8 mouse cellular contexts compared by ENCODE assay signal in genomic region chr2:13372256-13372824, GRCm38 (mm10).
A peak's percentile ranks its signal among the peaks of the same experiment; 100 is the strongest.
DNase-seq lines count a peak whose midpoint lies in the region; ATAC-seq and TF ChIP-seq lines count a peak whose summit lies in the region.

No protein-coding gene starts in this region.

- ATAC-seq in kidney, embryonic 14.5 days (ENCODE audit: low FRiP score, low TSS enrichment): peak; percentile 97

- 13% methylated on average over 5 of the region's 5 CpGs for WGBS in heart, adult 2 months
- 1% methylated on average over 5 of the region's 5 CpGs for WGBS in kidney, embryonic 14.5 days

- no peak for TF ChIP-seq POLR2A in heart, adult 2 months (IDR thresholded peaks at IDR 0.05; ENCODE audit: insufficient read depth, low read depth, low read length)

- no peak for TF ChIP-seq CTCF in C2C12 (IDR thresholded peaks at IDR 0.05; ENCODE audit: control insufficient read depth, insufficient read depth, insufficient read length)
- TF ChIP-seq CTCF in heart, adult 2 months (IDR thresholded peaks at IDR 0.05): no peak

- no peak overlapping the region for H3ac ChIP-seq in C2C12 (ENCODE audit: control insufficient read depth, insufficient read length, low read depth)

- intact Hi-C loops in heart, adult 2 months (cut with DNase I): loop anchor here (5.0 kb wide), 2 partner anchors 40 to 200 kb away; partner anchors contain the start of gene Vim

- DNase-seq in embryo, embryonic 10 days (ENCODE audit: low spot score): peak; percentile 88
- DNase-seq in heart, adult 2 months: peak; percentile 53 to 75
- peak; percentile 40 for DNase-seq in lung, postnatal 14 days
- DNase-seq in testis, postnatal 10 days (ENCODE audit: low spot score): peak; percentile 74
- no peak for DNase-seq in spleen, adult 12 weeks (ENCODE audit: low spot score)
- no peak for DNase-seq in thymus, postnatal 0 days (ENCODE audit: low spot score)

- H3K27ac ChIP-seq in heart, adult 2 months: peak overlapping the region; percentile 87
- H3K27ac ChIP-seq in kidney, embryonic 14.5 days (ENCODE audit: low read depth, low read length): peak overlapping the region; percentile 94

- no peaks in the 10 kb centered on the region for H3K79me3 ChIP-seq in C2C12 (ENCODE audit: low read depth)

- 0 out of 2 replicates have a peak, but pooled peaks have one; percentile 49 for TF ChIP-seq EP300 in heart, adult 2 months (IDR thresholded peaks at IDR 0.05; ENCODE audit: insufficient read depth, low read depth, low read length)

- no peak overlapping the region; the same call in 1 of the 2 replicates for H3K4me2 ChIP-seq in kidney, embryonic 14.5 days (replicated peaks; ENCODE audit: low read depth, low read length)

- H3K9me3 ChIP-seq in kidney, embryonic 14.5 days (ENCODE audit: control insufficient read depth, low read length): no peaks in the 10 kb centered on the region

- no peaks in the 10 kb centered on the region for H3K79me2 ChIP-seq in C2C12 (ENCODE audit: control insufficient read depth, insufficient read depth)
- H3K79me2 ChIP-seq in heart, adult 2 months (replicated peaks; ENCODE audit: control insufficient read depth, insufficient read depth, low read length): no peaks in the 10 kb centered on the region

- no peak overlapping the region for H3K4me3 ChIP-seq in C2C12 (ENCODE audit: insufficient read depth, poor library complexity, severe bottlenecking)
- no peak overlapping the region for H3K4me3 ChIP-seq in heart, adult 2 months
- H3K4me3 ChIP-seq in kidney, embryonic 14.5 days (ENCODE audit: low read length): no peak overlapping the region

- no peaks in the 10 kb centered on the region for H3K36me3 ChIP-seq in C2C12 (ENCODE audit: control insufficient read depth, insufficient read depth)
- peaks cover 5% of the 10 kb centered on the region for H3K36me3 ChIP-seq in heart, adult 2 months (ENCODE audit: control insufficient read depth, insufficient read depth, low read length)
- no peaks in the 10 kb centered on the region for H3K36me3 ChIP-seq in kidney, embryonic 14.5 days (ENCODE audit: control insufficient read depth, insufficient read depth, low read length)

- H3K4me1 ChIP-seq in heart, adult 2 months (ENCODE audit: control insufficient read depth, insufficient read depth, low read length): peaks cover 14% of the 10 kb centered on the region
- peaks cover 14% of the 10 kb centered on the region for H3K4me1 ChIP-seq in kidney, embryonic 14.5 days (ENCODE audit: control insufficient read depth, insufficient read depth, low read length)

- H3K9ac ChIP-seq in heart, adult 2 months (ENCODE audit: low read depth, low read length): no peak overlapping the region
- no peak overlapping the region for H3K9ac ChIP-seq in kidney, embryonic 14.5 days (ENCODE audit: low read depth, low read length)

- no peaks in the 10 kb centered on the region for H3K27me3 ChIP-seq in C2C12 (ENCODE audit: control insufficient read depth, insufficient read depth, insufficient read length)
- no peaks in the 10 kb centered on the region for H3K27me3 ChIP-seq in heart, adult 2 months (ENCODE audit: control insufficient read depth, insufficient read depth, low read length)
- H3K27me3 ChIP-seq in kidney, embryonic 14.5 days (ENCODE audit: control insufficient read depth, insufficient read depth, low read length): no peaks in the 10 kb centered on the region

TF ChIP-seq in C2C12, 6 proteins besides CTCF, POLR2A, EP300 and RAD21:
- TF ChIP-seq FOSL1 (IDR thresholded peaks at IDR 0.05; ENCODE audit: insufficient read depth, low read length, poor library complexity, severe bottlenecking) (peak; percentile 21), MYOD1 (IDR thresholded peaks at IDR 0.05; ENCODE audit: control insufficient read depth, insufficient read length, low read depth) (peak; percentile 59), USF1 (IDR thresholded peaks at IDR 0.05; ENCODE audit: low read depth) (no peak)

Comparison
In these comparisons a context has a peak if more than half of its experiments do, and no peak if none do; other contexts are left out.
1. DNase-seq: peak in embryo, embryonic 10 days (single experiment), heart, adult 2 months (2 of 2), lung, postnatal 14 days (single experiment) and testis, postnatal 10 days (single experiment); none in spleen, adult 12 weeks (single experiment) and thymus, postnatal 0 days (single experiment).